Mouse (Mus musculus): ENCODE measurements at regions not wholly inside any gene's neighbourhood (a gene's known extent, or its start where the extent isn't known, plus 50 kb on each side); places are given as distances from the start of the nearest gene placed in this dataset.

DNA sequence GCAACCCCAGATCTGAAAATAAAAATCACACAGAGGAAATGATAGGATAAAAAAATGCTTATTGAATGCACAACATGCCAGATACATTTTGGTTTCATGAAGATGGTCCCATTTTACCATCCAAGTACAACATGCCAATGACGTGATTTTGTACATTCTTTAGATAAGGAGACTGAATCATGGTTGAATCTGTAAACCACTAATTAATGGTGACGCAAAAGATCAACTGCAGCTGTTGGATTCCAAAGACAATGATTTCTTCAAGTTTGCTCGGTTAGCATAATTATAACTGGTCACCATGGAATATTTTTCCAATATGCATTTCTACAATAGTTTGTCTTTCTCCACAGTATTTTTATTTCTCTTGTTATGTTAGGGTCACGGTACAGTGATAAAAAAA, 336.6 kb downstream of the Tmem182 start:
- TF ChIP-seq CTCF (IDR thresholded peaks at IDR 0.05; ENCODE audit: insufficient read depth, low read depth, low read length) (no peak), POLR2A (IDR thresholded peaks at IDR 0.05; ENCODE audit: insufficient read depth, low read depth, low read length) (no peak)
